18 mouse cellular contexts compared by ENCODE assay signal in the genomic region with DNA sequence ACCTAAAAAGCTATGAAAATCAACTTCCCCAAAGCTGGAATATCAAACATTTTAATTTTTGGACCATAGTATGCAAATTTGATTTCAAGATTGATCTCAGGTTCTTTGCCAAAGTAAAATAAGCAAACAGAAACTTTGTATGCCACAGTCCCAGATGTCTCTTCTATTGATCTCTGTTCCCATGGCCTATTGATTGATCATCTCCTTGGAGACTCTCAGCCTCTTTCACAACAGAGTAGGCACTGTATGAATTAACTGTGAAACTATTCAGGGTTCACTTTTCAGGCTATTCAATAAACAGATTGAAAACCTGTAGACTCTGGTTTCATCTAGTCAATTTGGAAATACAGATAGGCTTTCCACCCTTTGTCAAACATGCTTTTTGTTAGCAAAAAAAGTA.
DNase-seq lines count a peak whose midpoint lies in the region; ATAC-seq and TF ChIP-seq lines count a peak whose summit lies in the region.
"Had no signal": no experiment of that assay in that cellular context is flagged by ENCODE, and none has a peak within 500 bp of the region (broad histone marks: within the 10 kb centered on the region; RNA-seq: fewer than 3 reads in every experiment).

No protein-coding gene starts in this region.

- TF ChIP-seq POLR2A in liver, adult 2 months (IDR thresholded peaks at IDR 0.05; ENCODE audit: extremely low read depth, insufficient read depth, low read length), result no peak

- peak; percentile 92 for DNase-seq in liver, adult 2 months (ENCODE audit: extremely low read depth, low read depth, low spot score)
- DNase-seq: adrenal gland, adult 2 months; adrenal gland, adult 8-10 months; adrenal gland, postnatal 10 days; adrenal gland, postnatal 14 days; adrenal gland, postnatal 25 days; adrenal gland, postnatal 36 days; B cell, adult 2 months; cerebellum, adult 11 months; cerebellum, adult 11-12 months; cerebellum, adult 18-20 months; cerebellum, adult 2 months had no signal

- H3K4me1 ChIP-seq in liver, adult 2 months (ENCODE audit: control insufficient read depth, insufficient read depth, low read length), result no peaks in the 10 kb centered on the region; the same call in 1 of the 2 replicates
- H3K4me1 ChIP-seq in liver, embryonic 12.5 days, result no peaks in the 10 kb centered on the region

- no peaks in the 10 kb centered on the region; the same call in 1 of the 2 replicates for H3K27me3 ChIP-seq in liver, adult 2 months (ENCODE audit: control insufficient read depth, insufficient read depth, low read length)
- H3K27me3 ChIP-seq in liver, embryonic 12.5 days (replicated peaks), result no peaks in the 10 kb centered on the region
- H3K27me3 ChIP-seq: CH12.LX, Patski had no signal

- no peak for ATAC-seq in liver, embryonic 12.5 days
- ATAC-seq: activated CD4-positive, CD25-positive, alpha-beta regulatory T cell, adult 4 months; CD4-positive, CD25-positive, alpha-beta regulatory T cell, adult 4 months; Patski had no signal

- H3K79me2 ChIP-seq in liver, adult 2 months (ENCODE audit: control insufficient read depth, insufficient read depth, low read length), result no peaks in the 10 kb centered on the region

- H3K4me3 ChIP-seq in liver, adult 2 months (ENCODE audit: insufficient read depth, low read depth, low read length), result no peak overlapping the region
- H3K4me3 ChIP-seq in liver, embryonic 12.5 days, result no peak overlapping the region

- H3K4me2 ChIP-seq in liver, embryonic 12.5 days, result no peak overlapping the region

- no peak overlapping the region for H3K27ac ChIP-seq in liver, adult 2 months (replicated peaks; ENCODE audit: insufficient read depth, low read depth, low read length)
- no peak overlapping the region for H3K27ac ChIP-seq in liver, embryonic 12.5 days

- TF ChIP-seq CTCF in liver, adult 2 months (IDR thresholded peaks at IDR 0.05; ENCODE audit: low read depth, low read length), result no peak

- H3K9ac ChIP-seq in liver, adult 2 months (ENCODE audit: low read depth, low read length), result no peak overlapping the region
- H3K9ac ChIP-seq in liver, embryonic 12.5 days, result no peak overlapping the region

- H3K36me3 ChIP-seq in liver, adult 2 months (ENCODE audit: control insufficient read depth, insufficient read depth, low read length), result no peaks in the 10 kb centered on the region
- no peaks in the 10 kb centered on the region for H3K36me3 ChIP-seq in liver, embryonic 12.5 days
- H3K36me3 ChIP-seq: G1E had no signal

- no peaks in the 10 kb centered on the region for H3K9me3 ChIP-seq in liver, embryonic 12.5 days (replicated peaks)
